9 mouse cellular contexts compared by ENCODE assay signal in genomic region chr11:101259261-101259712, GRCm38 (mm10). TPM values are rescaled to one million over a fixed set of nuclear protein-coding genes. Genes with fewer than 3 reads are reported as not detected.
DNase-seq lines count a peak whose midpoint lies in the region; ATAC-seq and TF ChIP-seq lines count a peak whose summit lies in the region.
"Had no signal": no experiment of that assay in that cellular context is flagged by ENCODE, and none has a peak within 500 bp of the region (broad histone marks: within the 10 kb centered on the region; RNA-seq: fewer than 3 reads in every experiment).

No protein-coding gene starts in this region.

- H3K9ac ChIP-seq in kidney, postnatal 0 days (ENCODE audit: low read depth, low read length) = no peak overlapping the region
- no peak overlapping the region for H3K9ac ChIP-seq in liver, adult 2 months (ENCODE audit: low read depth, low read length)
- H3K9ac ChIP-seq in stomach, embryonic 14.5 days (replicated peaks; ENCODE audit: low read depth, low read length) = no peak overlapping the region; the same call in 1 of the 2 replicates

- DNase-seq in layer of hippocampus, adult 11-12 months (ENCODE audit: low spot score) = peak; percentile 68
- DNase-seq in layer of hippocampus, adult 9-10 months (ENCODE audit: low spot score) = no peak
- peak; percentile 68 to 79 for DNase-seq in frontal cortex, adult 2 months (ENCODE audit: extremely low spot score in 1 of 2, low spot score in 1 of 2)
- peak; percentile 89 for DNase-seq in kidney, postnatal 0 days (ENCODE audit: low spot score)
- DNase-seq in liver, adult 2 months (ENCODE audit: extremely low read depth, low read depth, low spot score) = no peak
- no peak for DNase-seq in cerebellum, adult 9-10 months
- DNase-seq in thymus, postnatal 25 days = no peak

- 3% methylated on average over 6 of the region's 6 CpGs for WGBS in kidney, postnatal 0 days
- 47% methylated on average over 6 of the region's 6 CpGs for WGBS in liver, adult 2 months
- WGBS in stomach, embryonic 14.5 days = 21% methylated on average over 6 of the region's 6 CpGs

- no peak for TF ChIP-seq CTCF in kidney, postnatal 0 days (IDR thresholded peaks at IDR 0.05; ENCODE audit: low read depth)
- TF ChIP-seq CTCF in liver, adult 2 months (IDR thresholded peaks at IDR 0.05; ENCODE audit: low read depth, low read length) = no peak

- peak overlapping the region; percentile 97 for H3K4me2 ChIP-seq in kidney, postnatal 0 days (ENCODE audit: low read length)
- H3K4me2 ChIP-seq in stomach, embryonic 14.5 days (replicated peaks; ENCODE audit: low read depth, low read length) = peak overlapping the region; percentile 98

- peaks cover 4% of the 10 kb centered on the region; the same call in 1 of the 2 replicates for H3K27me3 ChIP-seq in kidney, postnatal 0 days (ENCODE audit: insufficient read depth, low read length)
- no peaks in the 10 kb centered on the region for H3K27me3 ChIP-seq in liver, adult 2 months (ENCODE audit: control insufficient read depth, insufficient read depth, low read length)
- H3K27me3 ChIP-seq in stomach, embryonic 14.5 days (ENCODE audit: control insufficient read depth, insufficient read depth, low read length) = peaks cover 5% of the 10 kb centered on the region; the same call in 1 of the 2 replicates

- H3K4me3 ChIP-seq in kidney, postnatal 0 days (replicated peaks; ENCODE audit: low read depth, low read length) = no peak overlapping the region
- H3K4me3 ChIP-seq in liver, adult 2 months (ENCODE audit: insufficient read depth, low read depth, low read length) = no peak overlapping the region
- peak overlapping the region; percentile 58 for H3K4me3 ChIP-seq in stomach, embryonic 14.5 days (ENCODE audit: low read depth, low read length)

- no peaks in the 10 kb centered on the region for H3K79me2 ChIP-seq in liver, adult 2 months (ENCODE audit: control insufficient read depth, insufficient read depth, low read length)

- peak overlapping the region; percentile 90 for H3K27ac ChIP-seq in kidney, postnatal 0 days
- H3K27ac ChIP-seq in liver, adult 2 months (replicated peaks; ENCODE audit: insufficient read depth, low read depth, low read length) = peak overlapping the region; percentile 57; the same call in 1 of the 2 replicates
- H3K27ac ChIP-seq in stomach, embryonic 14.5 days (ENCODE audit: low read length) = peak overlapping the region; percentile 86

- peak; percentile 57 for ATAC-seq in kidney, postnatal 0 days (replicated peaks; ENCODE audit: low FRiP score, low read depth)
- peak; percentile 50 for ATAC-seq in stomach, embryonic 14.5 days (ENCODE audit: insufficient number of reproducible peaks, insufficient read depth, low FRiP score, low read depth)

- no peak for TF ChIP-seq POLR2A in liver, adult 2 months (IDR thresholded peaks at IDR 0.05; ENCODE audit: extremely low read depth, insufficient read depth, low read length)

- no peaks in the 10 kb centered on the region for H3K9me3 ChIP-seq in kidney, postnatal 0 days (replicated peaks; ENCODE audit: low read length)
- H3K9me3 ChIP-seq in stomach, embryonic 14.5 days (ENCODE audit: control insufficient read depth, low read depth, low read length) = no peaks in the 10 kb centered on the region

- peaks cover 33% of the 10 kb centered on the region for H3K4me1 ChIP-seq in kidney, postnatal 0 days (replicated peaks; ENCODE audit: insufficient read depth, low read length)
- H3K4me1 ChIP-seq in liver, adult 2 months (ENCODE audit: control insufficient read depth, insufficient read depth, low read length) = peaks cover 10% of the 10 kb centered on the region
- peaks cover 46% of the 10 kb centered on the region for H3K4me1 ChIP-seq in stomach, embryonic 14.5 days (ENCODE audit: control insufficient read depth, insufficient read depth, low read length)

- H3K36me3 ChIP-seq in kidney, postnatal 0 days (ENCODE audit: insufficient read depth, low read length) = 0 out of 2 replicates have a peak, but pooled peaks cover 8% of the 10 kb centered on the region
- no peaks in the 10 kb centered on the region; the same call in 1 of the 2 replicates for H3K36me3 ChIP-seq in liver, adult 2 months (ENCODE audit: control insufficient read depth, insufficient read depth, low read length)
- peaks cover 8% of the 10 kb centered on the region; the same call in 1 of the 2 replicates for H3K36me3 ChIP-seq in stomach, embryonic 14.5 days (ENCODE audit: control insufficient read depth, insufficient read depth, low read length)

RNA-seq across cellular contexts. Expression of gene Wnk4, which starts 1.1 kb away (rescaled TPM):
- polyA plus RNA-seq in frontal cortex, adult 2 months (2012; rRNA removed) = 10.8 and 12.5 TPM in 2 replicates
- polyA plus RNA-seq in kidney, postnatal 0 days (2015; fragmentation: Nextera tagmentation; extraction: Ambion mirVana) = 47.0 and 48.8 TPM in 2 replicates
- total RNA-seq in liver, adult 2 months (2014; rRNA removed) = 0.37 and 0.40 TPM in 2 replicates
- 0.32 and 1.1 TPM in 2 replicates for polyA plus RNA-seq in liver, adult 2 months (2012; rRNA removed)
- polyA plus RNA-seq in stomach, embryonic 14.5 days (2014; fragmentation: Nextera tagmentation; extraction: Ambion mirVana) = 21.9 and 26.8 TPM in 2 replicates
- total RNA-seq: hematopoietic stem cell, adult 5-6 weeks had no signal

RNA-seq across cellular contexts. Expression of gene Vps25, which starts 5.8 kb away (rescaled TPM):
- 63.8 TPM in 2 replicates for polyA plus RNA-seq in frontal cortex, adult 2 months (2012; rRNA removed)
- polyA plus RNA-seq in kidney, postnatal 0 days (2015; fragmentation: Nextera tagmentation; extraction: Ambion mirVana) = 179 and 180 TPM in 2 replicates
- total RNA-seq in liver, adult 2 months (2014; rRNA removed) = 35.6 and 43.8 TPM in 2 replicates
- 109 and 122 TPM in 2 replicates for polyA plus RNA-seq in liver, adult 2 months (2012; rRNA removed)
- 153 and 154 TPM in 2 replicates for polyA plus RNA-seq in stomach, embryonic 14.5 days (2014; fragmentation: Nextera tagmentation; extraction: Ambion mirVana)

RNA-seq across cellular contexts. Expression of gene Ramp2, which starts 13.5 kb away (rescaled TPM):
- polyA plus RNA-seq in frontal cortex, adult 2 months (2012; rRNA removed) = 65.6 and 82.1 TPM in 2 replicates
- 242 and 247 TPM in 2 replicates for polyA plus RNA-seq in kidney, postnatal 0 days (2015; fragmentation: Nextera tagmentation; extraction: Ambion mirVana)
- total RNA-seq in liver, adult 2 months (2014; rRNA removed) = 4.9 and 6.6 TPM in 2 replicates
- polyA plus RNA-seq in liver, adult 2 months (2012; rRNA removed) = 16.4 and 22.5 TPM in 2 replicates
- polyA plus RNA-seq in stomach, embryonic 14.5 days (2014; fragmentation: Nextera tagmentation; extraction: Ambion mirVana) = 123 and 128 TPM in 2 replicates
- total RNA-seq: hematopoietic stem cell, adult 5-6 weeks had no signal

RNA-seq across cellular contexts. Expression of gene Cntd1, which starts 19.5 kb away (rescaled TPM):
- 0.71 and 0.84 TPM in 2 replicates for polyA plus RNA-seq in frontal cortex, adult 2 months (2012; rRNA removed)
- 1.5 and 2.0 TPM in 2 replicates for polyA plus RNA-seq in kidney, postnatal 0 days (2015; fragmentation: Nextera tagmentation; extraction: Ambion mirVana)
- not detected in 2 replicates for total RNA-seq in liver, adult 2 months (2014; rRNA removed)
- not detected in 2 replicates for polyA plus RNA-seq in liver, adult 2 months (2012; rRNA removed)
- 0.87 and 1.6 TPM in 2 replicates for polyA plus RNA-seq in stomach, embryonic 14.5 days (2014; fragmentation: Nextera tagmentation; extraction: Ambion mirVana)

RNA-seq across cellular contexts. Expression of gene Coa3, which starts 19.6 kb away (rescaled TPM):
- 147 and 151 TPM in 2 replicates for polyA plus RNA-seq in frontal cortex, adult 2 months (2012; rRNA removed)
- polyA plus RNA-seq in kidney, postnatal 0 days (2015; fragmentation: Nextera tagmentation; extraction: Ambion mirVana) = 209 and 211 TPM in 2 replicates
- total RNA-seq in liver, adult 2 months (2014; rRNA removed) = 74.7 and 96.8 TPM in 2 replicates
- polyA plus RNA-seq in liver, adult 2 months (2012; rRNA removed) = 289 and 376 TPM in 2 replicates
- 207 and 215 TPM in 2 replicates for polyA plus RNA-seq in stomach, embryonic 14.5 days (2014; fragmentation: Nextera tagmentation; extraction: Ambion mirVana)

Comparison
In these comparisons a context has a peak if more than half of its experiments do, and no peak if none do; other contexts are left out.
1. DNase-seq: peak in layer of hippocampus, adult 11-12 months (single experiment), frontal cortex, adult 2 months (2 of 2) and kidney, postnatal 0 days (single experiment); none in layer of hippocampus, adult 9-10 months (single experiment), liver, adult 2 months (single experiment), cerebellum, adult 9-10 months (single experiment) and thymus, postnatal 25 days (single experiment).
2. Peak in every context shown above with its lines, with median percentiles within 50 percentile points of each other: H3K27ac ChIP-seq.